Mouse (Mus musculus): ENCODE measurements around the gene Hif3a. TPM values are rescaled to one million over a fixed set of nuclear protein-coding genes. Genes with fewer than 3 reads are reported as not detected.

The Hif3a gene
- polyA plus RNA-seq (2017; shearing (Covaris generic)): 1 to 10 TPM in 1 of 2 experiments, under 1 TPM in 1; 0.24 to 2.0 TPM

DNA sequence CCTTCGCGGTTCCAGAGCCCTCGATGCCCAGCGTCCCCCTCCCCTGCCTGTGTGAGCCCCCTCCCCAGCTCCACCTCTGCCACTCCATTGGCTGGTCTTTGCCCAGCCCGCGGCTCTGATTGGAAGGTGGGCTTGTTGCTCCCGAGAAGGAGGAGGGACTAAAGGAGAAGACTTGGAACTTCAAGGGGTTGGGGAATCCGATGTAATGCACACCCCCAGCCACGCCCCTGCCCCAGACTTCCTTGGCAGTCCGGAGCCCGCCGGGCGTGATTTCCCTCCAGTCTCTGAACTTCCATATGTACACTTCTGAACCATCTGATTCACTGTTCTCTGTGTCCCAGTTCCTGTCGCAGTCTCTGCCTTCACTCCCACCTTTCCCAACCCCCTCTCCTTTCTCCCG, at the start of gene Hif3a:
Gene Hif3a, minus strand, starts transcription at position 39 of the 400 bp plus-strand sequence.

DNA sequence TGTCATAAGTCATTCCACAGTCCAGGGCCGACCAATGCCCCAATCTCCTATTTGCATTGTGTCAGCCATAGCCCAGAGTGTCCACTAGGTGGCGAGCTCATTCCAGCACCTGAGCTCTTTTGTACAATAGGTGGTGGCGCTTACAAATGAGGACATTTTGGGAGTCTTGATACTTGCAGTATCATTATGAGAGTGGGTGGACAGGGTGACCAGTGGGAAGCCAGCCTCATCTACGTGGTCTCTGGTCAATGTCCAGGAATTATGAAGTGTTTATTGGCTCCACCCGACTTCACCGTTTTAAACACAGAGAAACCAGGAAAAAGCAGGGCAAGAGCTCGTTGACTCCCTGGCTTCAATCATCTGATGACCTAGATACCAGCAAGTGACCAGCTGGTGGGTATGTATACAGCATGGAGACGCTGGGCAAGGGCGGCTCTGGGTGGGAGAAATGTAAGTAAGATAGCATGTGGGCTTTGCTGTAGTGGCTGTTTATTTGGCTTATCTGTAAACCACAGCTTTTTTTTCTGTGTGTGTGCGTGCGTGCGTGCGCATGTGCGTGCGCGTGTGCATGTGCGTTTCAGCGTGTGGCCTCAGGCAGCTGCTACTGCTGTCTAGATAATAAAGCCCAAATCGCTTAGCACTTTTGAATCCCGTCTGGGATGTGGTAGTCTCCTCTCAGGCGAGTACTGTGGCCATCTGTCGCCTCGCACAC, 11.8 kb upstream of the Hif3a start, which contains the start of gene Psg16:
Gene Psg16, plus strand, starts transcription at position 137 of the 712 bp plus-strand sequence.

DNA sequence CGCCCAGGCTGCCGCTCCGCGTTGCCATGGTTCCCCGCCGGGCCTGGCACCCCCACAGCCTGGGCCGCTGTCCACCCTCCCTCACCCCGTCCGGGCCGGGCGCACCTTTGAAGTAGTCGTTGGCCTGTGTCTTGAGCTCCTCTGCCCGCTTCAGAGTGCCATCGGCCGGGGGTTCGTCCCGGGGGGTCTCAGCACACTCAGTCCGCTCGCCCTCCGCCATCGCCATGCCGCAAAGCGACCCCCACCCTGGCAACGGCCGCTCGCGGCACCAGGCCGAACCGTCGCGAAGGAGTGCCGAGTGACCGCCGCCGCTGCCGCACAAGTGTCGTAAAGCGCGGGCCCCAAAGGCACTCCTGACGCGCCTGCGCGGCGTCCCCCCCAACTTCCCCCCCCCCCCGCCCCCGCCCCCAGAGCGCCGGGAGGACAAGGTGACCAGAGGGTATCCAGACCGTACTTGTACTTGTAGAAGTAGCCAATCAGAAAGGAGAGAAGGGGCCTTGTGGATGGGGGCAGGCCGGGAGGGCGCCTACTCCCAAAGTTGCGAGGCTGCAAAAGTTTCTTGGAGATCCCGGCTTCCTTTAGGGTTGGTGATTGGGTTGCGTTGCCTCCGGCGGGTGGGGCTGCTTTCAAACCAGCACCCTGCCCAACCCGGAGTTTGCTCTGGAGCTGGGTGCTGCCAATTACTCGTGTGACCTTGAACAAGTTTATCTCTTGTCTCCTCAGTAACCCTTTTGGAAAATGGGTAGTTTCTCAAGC, 34.5 kb downstream of the Hif3a start, which contains the start of gene Ppp5c:
Gene Ppp5c, minus strand, starts transcription at position 337 of the 756 bp plus-strand sequence.

DNA sequence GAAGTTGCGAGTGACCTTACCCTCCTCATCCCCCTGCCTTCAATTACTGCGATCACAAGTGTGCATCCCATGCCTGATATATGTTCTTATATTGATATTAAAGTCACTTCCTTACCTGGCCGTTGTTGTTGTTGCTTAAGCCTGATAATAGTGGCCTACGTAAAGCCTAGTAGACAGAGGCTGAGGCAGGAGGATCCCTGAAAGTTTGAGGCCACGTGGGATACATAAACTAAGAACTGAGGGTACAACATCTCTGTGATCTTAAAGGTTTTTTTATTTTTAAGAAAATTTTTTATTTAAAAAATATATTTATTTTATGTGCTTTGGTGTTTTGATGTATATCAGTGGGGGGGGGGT, 69.8 kb downstream of the Hif3a start, which contains the start of gene Ccdc8:
Gene Ccdc8, plus strand, starts transcription at position 258 of the 357 bp plus-strand sequence.

DNA sequence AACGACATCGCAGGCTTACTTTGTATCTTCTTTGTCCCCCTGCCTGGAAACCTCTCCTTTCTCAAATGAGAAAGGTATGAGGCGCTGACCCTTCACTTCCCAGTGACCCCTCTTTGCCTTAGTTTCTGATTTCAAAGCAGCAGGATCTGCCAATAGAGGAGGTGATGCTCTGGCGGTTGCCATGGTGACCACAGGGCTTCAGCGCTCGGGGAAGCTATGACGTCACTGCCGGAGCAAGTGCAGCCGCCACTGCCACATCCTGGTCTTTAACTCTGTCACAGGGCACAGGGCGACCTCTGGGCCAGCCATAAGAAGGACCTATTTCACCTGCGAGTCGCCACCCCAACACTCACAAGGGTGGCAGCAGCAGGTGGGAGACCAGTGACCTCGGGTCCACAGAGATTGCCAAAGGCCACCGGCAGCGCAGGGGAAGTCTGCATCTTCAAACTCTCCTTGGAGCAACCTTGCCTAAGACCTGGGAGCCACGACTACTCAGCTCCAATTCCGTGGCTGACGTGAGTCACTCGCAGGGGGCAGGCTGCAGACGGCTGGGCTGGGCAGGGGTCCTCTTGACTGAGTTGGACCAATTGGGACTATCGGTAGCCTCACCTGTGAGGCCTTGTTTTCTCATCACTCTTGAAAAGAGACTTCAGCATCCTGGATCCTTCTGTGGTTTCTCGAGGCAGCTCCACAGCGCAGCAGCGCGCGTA, 79.2 kb downstream of the Hif3a start, which contains the start of gene Gm42372:
Gene Gm42372, plus strand, starts transcription at position 228 of the 710 bp plus-strand sequence.

Other genes with a start within 250 kb of the Hif3a start
- gene Strn4, start 246.5 kb downstream of the Hif3a start, polyA plus RNA-seq (2017; shearing (Covaris generic)): 10 to 100 TPM; 68.2 to 82.5 TPM
- 10 to 100 TPM; 24.3 to 28.0 TPM for gene Fkrp, start 245.7 kb downstream of the Hif3a start, polyA plus RNA-seq (2017; shearing (Covaris generic))
- gene Prkd2, start 219.5 kb downstream of the Hif3a start, polyA plus RNA-seq (2017; shearing (Covaris generic)): 100 to 1,000 TPM; 175 to 246 TPM
- gene Dact3, start 187.1 kb downstream of the Hif3a start, polyA plus RNA-seq (2017; shearing (Covaris generic)): under 1 TPM in 1 of 2 experiments, not detected in 1; 0.42 TPM
- gene Gng8, start 170.6 kb downstream of the Hif3a start, polyA plus RNA-seq (2017; shearing (Covaris generic)): not detected
- gene Ptgir, start 155.9 kb downstream of the Hif3a start, polyA plus RNA-seq (2017; shearing (Covaris generic)): 10 to 100 TPM in 1 of 2 experiments, 1 to 10 TPM in 1; 7.2 to 27.8 TPM
- gene Calm3, start 138.3 kb downstream of the Hif3a start, polyA plus RNA-seq (2017; shearing (Covaris generic)): 100 to 1,000 TPM; 107 to 138 TPM
- 1 to 10 TPM in 1 of 2 experiments, under 1 TPM in 1; 0.06 to 1.4 TPM for gene Pnmal2, start 117.7 kb downstream of the Hif3a start, polyA plus RNA-seq (2017; shearing (Covaris generic))
- under 1 TPM in 1 of 2 experiments, not detected in 1; 0.36 TPM for gene Pnmal1, start 102.7 kb downstream of the Hif3a start, polyA plus RNA-seq (2017; shearing (Covaris generic))
- gene Gm42372, start 79.3 kb downstream of the Hif3a start, polyA plus RNA-seq (2017; shearing (Covaris generic)): 1 to 10 TPM; 2.3 to 2.7 TPM
- gene Ccdc8, start 69.7 kb downstream of the Hif3a start, polyA plus RNA-seq (2017; shearing (Covaris generic)): under 1 TPM; 0.04 to 0.65 TPM
- gene Ppp5c, start 34.5 kb downstream of the Hif3a start, polyA plus RNA-seq (2017; shearing (Covaris generic)): 100 to 1,000 TPM; 111 to 125 TPM
- gene Psg16, start 11.6 kb upstream of the Hif3a start, polyA plus RNA-seq (2017; shearing (Covaris generic)): 1 to 10 TPM in 1 of 2 experiments, under 1 TPM in 1; 0.63 to 2.5 TPM
- under 1 TPM in 1 of 2 experiments, not detected in 1; 0.22 TPM for gene Ceacam3, start 87.9 kb upstream of the Hif3a start, polyA plus RNA-seq (2017; shearing (Covaris generic))
- not detected for gene Psg29, start 141.1 kb upstream of the Hif3a start, polyA plus RNA-seq (2017; shearing (Covaris generic))